Mouse (Mus musculus): ENCODE measurements around the gene Gm2a.
"Not testable (repeated sequence)": the region's sequence is repeated elsewhere in the genome, so short reads cannot be mapped to it uniquely, and the experiment has no call there.

Gene Gm2a

DNA sequence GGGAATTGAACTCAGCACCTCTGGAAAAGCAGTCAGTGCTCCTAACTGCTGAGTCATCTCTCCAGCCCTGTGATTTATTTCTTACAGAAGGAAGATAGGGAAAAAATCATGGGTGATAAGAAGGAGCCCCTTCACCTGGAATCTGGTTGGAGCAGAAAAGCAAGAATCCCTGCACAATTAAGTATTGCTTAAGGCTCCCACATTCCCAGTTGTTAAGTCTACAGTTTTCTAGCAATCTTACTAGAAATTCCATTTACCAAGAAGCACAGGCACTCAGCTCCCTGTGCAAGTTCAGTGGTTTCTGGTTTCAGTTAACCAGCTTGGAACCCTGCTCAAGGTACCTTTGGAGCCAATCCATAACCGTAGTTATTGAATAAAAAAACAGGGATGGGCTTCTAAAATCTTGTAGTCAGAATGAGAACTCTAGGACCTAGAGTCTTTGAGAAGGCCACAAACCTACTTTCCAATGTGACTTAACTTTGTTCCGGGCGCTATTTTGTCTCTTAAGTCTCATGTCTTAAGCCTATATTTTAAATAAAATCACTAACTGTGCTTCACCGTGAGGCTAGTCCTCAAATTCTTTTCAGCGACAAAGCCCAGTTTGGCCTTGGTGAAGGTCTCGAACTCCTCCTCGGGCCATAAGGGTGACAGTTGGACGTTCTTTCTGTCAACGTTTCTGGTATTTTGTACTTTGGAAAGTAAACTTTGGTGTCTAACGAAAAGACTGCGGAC is 1.0 kb upstream of the Gm2a start:
- no peak for DNase-seq (ENCODE audit: low read depth, low spot score)

DNA sequence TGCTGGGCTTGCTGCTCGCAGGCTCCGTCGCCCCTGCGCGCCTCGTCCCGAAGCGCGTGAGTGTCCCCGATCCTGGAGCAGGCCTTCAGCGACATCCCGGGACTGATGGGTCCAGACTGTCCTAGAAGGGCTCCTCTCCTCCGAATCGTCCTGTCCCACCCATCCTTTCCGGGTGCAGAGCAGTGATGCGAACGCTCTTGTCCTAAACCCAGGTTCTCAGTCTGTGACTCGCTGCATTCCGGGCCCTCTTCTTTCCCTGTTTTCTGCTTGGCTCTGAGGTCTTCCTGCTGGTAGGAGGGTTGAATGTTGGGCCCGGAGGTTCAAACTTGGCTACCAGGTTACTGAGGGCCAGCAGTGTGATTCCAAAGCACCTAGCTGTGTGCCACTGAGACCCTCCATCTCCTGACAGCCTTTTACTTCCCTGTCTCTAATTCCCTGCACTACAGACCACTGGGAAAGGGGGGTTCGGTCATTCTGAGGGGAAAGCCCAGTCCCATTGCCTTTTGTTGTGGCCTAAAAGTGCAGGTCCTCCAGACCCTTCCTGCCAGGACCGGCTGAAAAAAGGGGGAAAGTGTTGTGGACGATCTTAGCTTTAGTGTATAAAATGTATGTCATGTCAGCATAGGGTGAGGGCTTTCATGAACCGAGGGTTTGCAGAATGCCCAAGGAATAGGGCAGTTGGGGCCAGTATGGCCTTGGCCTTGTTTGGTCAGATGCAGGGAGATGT is 437 bp downstream of the Gm2a start:
- no peak for DNase-seq (ENCODE audit: low read depth, low spot score)

DNA sequence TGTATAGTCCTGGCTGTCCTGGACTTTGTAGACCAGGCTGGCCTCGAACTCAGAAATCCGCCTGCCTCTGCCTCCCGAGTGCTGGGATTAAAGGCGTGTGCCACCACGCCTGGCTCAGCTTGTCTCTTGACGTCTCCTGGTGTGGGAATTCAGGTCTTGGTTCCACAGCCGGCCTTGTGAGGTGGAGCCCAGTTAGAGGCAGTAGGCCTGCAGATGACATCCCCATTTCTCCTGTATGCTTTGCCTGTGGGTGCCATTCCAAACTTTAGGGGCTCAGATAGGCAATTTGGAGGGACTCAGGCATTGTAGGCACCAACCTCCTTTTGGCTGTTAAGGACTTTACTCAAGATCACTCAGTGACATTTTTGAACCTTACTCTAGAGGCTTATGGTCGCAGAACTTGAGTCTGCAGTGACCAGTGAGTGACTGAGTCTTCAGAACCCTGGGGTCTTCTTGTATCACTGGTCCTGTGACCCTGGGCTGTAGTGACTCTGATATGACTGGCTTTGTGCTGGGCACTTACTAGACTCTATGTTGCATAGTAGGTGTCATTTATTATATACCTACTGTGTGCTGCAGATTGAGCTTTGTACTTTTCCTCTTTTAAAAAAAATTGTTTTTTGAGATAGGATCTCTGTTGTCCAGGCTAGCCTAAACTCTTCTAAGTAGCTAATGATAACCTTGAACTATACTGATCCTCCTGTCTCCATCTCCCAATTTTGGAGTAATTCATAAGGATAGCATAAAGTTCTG is 1.3 kb downstream of the Gm2a start:
- no peak for DNase-seq (ENCODE audit: low read depth, low spot score)

DNA sequence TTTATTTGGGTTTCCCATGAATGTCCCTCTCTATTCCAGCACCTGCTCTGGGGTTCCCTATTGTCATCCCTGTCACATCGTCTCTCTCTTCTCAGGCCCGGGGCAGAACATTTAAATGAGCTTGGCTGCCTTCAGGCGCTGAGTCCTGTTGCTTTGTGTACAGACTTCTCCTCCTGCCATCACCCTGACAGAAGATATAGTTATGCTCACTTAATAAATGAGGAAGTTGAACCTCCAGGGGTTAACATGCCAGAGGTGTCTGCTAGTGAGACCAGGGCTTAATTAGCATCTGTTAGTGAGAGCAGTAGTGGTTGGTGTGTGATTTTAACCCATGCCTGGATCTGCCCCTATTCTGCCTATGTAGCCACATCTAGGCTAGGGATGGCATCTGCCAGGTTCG is 2.0 kb downstream of the Gm2a start:
- no peak for DNase-seq (ENCODE audit: low read depth, low spot score)

DNA sequence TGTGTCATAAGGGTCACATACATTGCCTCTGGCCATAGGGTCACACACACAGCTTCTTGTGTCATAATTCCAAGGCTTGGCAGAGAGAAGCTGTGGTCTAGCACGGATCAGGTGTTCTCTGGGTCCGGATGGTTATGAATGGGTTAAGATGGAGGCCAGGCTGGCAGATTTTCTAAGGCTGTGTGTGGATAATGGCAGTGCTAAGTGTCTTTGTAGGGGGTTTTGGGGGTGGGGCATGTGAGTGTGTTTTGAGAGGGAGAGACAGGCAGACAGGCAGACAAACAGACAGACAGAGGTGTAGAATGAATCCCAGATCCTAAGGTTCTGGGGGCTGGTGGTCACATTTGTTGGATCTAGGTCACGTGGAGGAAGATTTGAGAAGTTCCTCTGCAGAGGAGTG is 4.1 kb downstream of the Gm2a start:
- no peak for DNase-seq (ENCODE audit: low read depth, low spot score)

DNA sequence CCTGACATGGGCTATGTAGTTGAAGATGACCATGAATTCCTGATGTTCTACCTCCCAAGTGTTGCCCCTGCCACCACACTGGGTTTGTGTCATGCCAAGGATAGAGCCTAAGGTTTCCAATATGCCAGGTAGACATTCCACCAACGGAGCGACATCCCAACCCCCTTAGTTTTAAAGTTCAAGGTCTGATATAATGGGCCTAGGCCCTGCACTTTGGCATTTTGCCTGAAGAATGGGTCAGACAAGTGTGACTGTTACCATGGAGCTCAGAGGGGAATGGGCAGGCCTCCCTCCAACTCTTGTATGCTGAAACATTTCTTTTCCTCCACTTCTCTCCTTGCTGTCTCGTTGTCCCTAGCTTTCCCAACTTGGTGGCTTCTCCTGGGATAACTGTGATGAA is 5.3 kb downstream of the Gm2a start:
- DNase-seq (ENCODE audit: low read depth, low spot score): no peak

DNA sequence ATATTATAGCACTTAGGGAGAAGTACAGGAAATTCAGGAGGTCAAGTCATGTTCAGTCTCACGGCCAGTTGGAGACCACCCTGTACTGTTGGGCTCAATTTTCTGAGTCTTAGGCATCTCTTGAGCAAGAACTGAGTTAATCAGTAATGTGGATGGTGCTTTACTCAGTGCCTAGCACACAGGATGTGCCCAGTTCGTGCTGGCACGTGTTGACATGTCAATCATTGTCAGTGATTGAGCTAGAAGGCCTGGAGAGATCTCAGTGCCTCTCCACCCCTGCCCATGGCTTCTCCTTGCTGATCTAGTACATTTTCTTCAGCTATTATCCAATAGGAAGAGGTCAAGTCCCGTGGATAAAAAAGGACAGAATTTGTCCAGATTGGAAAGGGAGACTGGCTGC is 7.5 kb downstream of the Gm2a start:
- no peak for DNase-seq (ENCODE audit: low read depth, low spot score)

DNA sequence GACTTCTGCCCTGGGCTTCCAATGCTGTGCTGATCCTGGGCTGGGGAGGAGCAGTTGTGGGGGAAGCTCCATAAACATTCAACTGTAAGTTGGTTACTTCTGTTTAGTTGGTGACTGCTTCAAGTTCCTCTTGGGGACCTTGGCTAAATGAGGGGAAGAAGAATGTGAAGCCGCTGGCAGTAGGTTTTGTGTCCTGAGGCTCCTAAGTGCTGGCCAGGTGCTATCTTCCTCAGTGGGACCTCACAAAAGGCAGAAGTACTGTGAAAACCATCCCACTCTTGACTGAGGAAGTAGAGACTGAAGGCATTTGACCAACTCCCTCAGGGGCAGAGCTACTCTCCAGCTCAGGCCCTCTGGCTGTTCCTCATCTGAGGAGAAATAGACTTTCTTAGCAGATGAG is 8.7 kb downstream of the Gm2a start:
- no peak for DNase-seq (ENCODE audit: low read depth, low spot score)

DNA sequence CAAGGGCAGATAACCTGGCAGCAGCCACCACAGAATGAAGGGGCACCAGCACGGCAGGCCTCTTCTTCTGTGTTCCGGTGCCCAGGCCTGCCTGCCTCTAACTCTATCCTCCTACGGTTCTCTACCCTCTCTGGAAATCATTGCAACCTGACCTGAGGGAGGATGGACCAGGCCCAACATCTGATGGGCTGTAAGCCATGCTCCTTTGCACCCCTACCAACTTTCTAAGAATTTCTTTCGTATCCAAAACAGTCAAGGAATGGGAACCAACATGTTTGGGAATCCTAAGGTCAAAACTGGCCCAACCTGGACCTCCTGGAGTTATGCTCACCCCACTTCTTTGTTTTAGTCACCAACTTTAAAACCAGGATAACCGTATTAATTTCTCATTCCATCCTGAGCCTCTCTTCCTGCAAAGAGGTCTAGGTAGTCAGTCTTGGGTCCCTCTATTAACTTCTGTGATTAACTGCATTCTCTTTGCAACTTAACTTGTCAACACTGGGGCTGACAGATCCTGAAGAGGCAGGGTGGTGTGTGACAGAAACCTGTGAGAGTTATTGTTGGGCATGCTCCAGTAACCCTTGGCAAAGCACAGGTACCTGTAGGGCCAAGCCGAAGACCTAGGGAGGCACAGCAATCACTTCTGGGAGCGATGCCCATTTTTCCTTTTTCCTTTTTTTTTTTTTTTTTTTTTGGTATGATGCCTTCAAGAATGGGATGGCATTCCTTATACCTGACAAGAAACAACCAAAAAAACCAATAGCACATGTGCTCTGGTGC is 11.8 kb downstream of the Gm2a start:
- DNase-seq (ENCODE audit: low read depth, low spot score): no peak

DNA sequence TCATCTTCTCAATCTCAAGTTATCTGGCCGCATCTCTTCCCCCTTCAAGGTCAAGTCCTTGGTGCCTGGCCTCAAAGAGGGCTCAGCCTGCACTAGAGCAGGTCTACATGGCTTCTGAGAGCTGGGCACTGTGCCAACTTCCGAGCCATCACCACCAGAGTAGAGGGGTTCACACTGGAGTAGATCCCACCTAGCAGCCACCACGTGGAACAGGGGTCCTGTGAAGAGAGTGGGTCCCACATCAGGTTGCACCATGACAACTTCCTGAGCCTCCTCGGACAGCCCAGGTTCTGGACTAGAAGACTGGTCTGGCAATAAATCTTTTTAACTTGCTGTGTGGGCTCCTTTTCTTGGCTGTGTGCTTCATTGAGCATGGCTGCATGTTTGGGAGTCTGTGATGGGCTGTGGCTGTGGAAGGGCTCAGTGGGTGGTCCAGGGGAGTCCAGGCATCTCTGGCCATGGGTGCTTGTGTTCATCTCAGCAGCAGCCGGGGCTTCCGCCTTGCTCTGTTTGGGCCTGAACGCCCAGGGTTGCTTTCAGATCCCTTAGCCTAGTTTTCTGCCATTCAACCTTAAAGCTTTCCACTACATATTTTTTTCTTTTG is 12.8 kb downstream of the Gm2a start:
- no peak for DNase-seq (ENCODE audit: low read depth, low spot score)

DNA sequence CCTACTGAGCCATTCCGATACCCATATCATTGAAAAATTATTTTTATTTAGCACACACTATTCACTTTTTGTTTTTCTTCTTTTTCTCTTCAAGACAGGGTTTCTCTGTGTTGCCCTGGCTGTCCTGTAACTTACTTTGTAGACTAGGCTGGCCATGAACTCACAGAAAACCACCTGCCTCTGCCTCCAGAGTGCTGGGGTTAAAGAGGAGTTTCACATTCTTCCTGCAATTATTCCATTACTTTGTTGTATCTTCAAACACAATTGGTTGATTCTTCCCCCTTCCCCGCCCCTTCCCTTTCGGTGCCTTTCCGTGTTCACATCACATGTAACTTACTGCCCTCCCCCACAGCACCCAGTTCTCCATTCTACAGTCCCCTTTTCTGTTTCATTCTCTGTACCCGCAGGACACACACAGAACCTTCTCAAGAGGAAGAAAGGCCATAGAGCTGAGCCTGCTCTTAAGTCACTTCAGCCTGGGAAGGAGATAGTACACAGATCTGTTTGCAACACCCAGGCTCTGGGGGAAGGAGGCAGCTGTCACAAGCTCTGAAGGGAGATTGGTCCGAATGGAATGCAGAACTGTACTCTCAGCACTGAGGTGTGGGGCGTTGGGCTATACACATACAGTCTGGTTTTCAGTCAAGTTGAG is 15.4 kb downstream of the Gm2a start:
- DNase-seq (ENCODE audit: low read depth, low spot score): no peak

DNA sequence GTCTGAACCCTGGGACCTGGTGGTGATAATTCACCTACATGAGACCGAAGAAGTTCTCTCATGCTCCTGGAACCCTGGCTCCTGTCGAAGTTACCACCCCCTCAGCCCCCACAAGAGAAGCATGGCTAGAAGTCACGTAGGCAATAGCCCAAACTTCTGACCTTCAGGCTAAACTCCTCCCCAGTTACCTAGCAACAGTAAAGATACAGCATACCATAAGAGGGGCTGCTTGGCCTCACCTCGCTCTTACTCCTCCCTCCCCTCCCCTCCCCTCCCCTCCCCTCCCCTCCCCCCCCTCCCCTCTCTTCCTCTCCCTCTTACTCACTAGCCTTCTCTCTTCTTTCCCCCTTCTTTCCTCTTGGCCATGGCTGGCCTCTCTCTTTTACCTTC is 15.9 kb downstream of the Gm2a start:
- not testable (repeated sequence) for DNase-seq (ENCODE audit: low read depth, low spot score)

DNA sequence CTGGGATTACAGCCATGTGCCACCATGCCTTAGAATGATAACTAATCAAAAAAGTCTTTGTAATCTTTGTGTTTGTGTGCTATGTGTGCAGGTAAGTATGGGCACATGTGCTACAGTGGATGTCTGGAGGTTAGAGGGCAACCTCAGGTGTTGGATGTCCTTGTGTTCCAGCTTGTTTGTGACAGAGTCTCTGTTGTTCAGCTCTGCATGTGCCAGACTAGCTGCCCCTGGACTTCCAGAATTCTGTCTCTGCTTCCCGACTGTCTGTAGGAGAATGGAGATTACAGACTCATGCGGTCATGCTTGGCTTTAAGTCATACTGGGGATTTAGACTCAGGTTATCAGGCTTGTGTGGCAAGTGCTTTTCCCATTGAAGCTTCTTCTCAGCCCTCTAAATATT is 16.4 kb downstream of the Gm2a start:
- DNase-seq (ENCODE audit: low read depth, low spot score): no peak

DNA sequence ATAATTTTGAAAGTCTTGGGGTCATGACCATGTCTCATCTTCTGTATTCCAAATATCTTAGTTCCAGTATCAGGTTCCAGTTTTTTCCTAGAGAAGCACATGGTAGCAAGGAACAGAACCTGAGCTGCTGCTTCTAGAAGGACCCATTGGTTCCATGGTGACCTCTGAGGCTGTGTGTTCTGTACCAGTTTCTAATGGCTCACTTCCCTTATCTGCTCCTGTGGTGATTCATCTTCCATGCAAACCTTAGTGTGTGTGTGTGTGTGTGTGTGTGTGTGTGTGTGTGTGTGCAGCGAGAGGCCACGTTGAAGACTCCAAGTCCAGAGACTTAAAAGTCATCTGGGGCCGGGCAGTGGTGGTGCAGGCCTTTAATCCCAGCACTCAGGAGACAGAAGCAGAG is 18.1 kb downstream of the Gm2a start:
- DNase-seq (ENCODE audit: low read depth, low spot score): no peak

DNA sequence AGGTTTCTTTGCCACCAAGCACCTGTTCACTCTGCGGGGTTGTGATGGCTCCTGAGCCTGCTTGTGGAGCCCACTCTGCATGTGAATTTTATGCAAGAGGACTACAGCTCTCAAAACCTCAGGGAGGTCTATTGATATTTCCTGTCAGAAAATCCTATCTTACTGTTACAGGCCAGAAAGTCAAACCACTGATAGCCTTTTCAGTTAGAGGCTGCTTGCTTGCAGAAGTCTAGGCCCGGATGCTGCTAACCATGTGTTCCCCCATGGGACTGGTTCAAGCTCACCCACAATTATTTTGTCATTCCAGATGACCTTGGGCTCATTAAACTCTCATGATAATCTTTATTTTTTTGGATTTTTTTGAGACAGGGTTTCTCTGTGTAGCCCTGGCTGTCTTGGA is 19.1 kb downstream of the Gm2a start:
- no peak for DNase-seq (ENCODE audit: low read depth, low spot score)

DNA sequence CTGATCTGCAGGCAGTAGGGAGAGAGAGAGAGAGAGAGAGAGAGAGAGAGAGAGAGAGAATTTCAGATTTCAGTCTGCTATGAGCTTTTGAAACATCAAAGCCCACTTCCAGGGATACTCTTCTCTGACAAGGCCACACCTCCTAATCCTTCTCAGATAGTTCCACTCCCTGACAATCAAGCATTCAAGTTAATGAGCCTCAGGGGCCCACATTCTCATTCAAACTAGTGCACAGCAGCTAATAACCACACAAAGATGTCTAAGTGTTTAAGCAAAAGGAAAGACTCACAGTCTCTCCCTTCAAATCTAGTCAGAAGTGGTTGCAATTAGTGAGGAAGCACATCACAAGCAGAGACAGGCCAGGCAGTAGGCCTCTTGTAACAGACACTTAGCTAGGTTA is 22.4 kb downstream of the Gm2a start:
- DNase-seq (ENCODE audit: low read depth, low spot score): no peak

DNA sequence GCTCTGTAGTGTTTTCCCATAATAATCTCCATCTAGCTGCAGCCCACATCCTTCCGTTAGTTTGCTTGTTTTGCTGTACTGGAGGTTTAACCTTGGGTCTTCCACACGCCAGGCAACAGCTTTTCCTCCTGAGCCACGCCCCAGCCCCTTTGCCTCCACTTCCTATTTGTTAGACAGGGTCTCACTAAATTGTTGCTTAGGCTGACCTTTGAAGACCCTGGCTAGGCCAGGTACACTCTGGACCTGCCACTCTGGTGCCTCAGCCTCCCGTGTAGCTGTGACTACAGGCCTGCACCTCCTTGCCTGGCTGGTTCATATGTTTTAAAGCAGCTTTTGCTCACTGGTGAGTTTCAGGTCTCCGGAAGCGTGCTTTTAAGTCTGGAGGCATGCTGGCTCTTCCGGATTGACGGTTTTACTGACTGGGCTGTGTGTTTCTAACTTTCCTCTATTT is 22.9 kb downstream of the Gm2a start:
- DNase-seq (ENCODE audit: low read depth, low spot score): no peak

DNA sequence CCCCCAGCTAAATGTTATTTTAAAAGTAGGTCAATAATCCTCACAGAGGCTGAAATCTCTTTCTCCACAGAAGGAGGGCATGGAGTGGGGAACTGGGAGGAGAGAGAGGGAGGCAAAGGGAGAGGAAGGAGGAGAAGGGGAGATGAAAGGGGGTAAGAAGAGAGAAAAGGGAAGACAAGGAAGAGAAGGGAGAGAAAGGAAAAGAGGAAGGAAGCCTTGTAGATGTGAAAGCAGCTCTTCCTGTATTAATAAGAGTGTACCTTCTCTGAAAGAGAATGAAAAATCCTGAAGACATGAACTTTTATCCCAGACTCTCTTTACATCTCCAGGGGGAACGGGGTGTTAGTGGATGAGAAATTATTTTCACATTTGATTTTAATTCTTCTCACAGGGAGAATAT is 23.5 kb downstream of the Gm2a start:
- DNase-seq (ENCODE audit: low read depth, low spot score): no peak

DNA sequence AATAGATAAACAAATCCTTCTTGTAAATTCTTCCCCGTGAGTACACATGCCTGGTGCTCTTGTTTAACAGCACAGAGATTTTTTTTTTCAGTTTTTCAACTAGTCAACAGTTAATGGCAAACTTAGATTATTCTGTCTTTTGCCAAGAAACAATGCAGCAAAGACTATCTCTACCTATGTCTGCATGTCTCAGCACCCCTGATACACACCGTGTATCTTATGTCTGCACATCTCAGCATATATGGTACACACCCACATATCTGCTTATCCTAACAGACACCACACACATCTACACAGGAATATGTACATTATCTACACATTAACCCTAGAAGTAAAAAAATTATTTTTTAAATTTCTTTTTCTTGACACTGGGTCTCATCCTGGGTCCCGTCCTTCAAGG is 28.7 kb downstream of the Gm2a start:
- DNase-seq (ENCODE audit: low read depth, low spot score): no peak

DNA sequence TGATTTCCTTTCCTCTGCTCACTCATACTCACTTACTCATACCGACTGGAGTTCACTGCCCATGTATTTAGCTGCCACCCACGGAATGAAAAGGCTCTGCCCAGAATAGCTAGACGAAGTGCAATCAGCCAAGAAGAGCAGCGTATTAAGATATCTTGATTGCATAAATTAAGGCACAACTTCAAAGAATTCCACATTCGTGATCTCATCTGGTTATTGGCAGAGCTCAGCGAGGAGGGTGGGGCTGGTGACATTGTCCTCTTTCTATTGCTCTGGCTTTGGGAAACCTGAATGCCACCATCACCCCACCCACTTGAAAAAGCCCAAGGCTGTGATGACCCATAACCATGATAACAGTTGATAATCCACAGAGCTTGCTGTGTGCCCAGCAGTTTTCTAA is 30.0 kb downstream of the Gm2a start:
- DNase-seq (ENCODE audit: low read depth, low spot score): no peak

DNA sequence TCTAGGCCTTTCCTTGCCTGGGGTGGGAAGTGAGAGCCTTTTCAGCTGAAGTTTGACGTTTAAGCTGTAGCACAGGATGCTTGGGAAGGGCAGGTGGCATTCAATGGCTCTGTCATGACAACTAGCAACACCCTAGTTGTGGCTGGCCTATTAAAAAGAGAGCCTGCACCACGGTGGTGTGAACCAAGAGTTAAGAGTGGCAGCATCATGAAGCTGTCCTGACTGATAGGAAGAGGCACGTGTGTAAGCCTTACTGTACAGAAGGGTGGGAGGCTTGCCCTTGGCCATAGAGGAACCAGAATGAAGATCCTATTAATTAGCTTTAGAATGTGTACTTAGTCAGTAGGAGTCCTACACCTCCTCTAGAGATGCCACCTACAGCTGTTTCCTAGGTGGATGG is 30.5 kb downstream of the Gm2a start:
- DNase-seq (ENCODE audit: low read depth, low spot score): no peak

Measured in mesoderm, embryonic 11.5 days (tissue).